Mouse (Mus musculus) gonadal fat pad, adult 2 months (tissue): ENCODE results near the gene Mtmr3. TPM values are rescaled to one million over a fixed set of nuclear protein-coding genes. Genes with fewer than 3 reads are reported as not detected.
A peak's percentile ranks its signal among the peaks of the same experiment; 100 is the strongest.

Experiments
- DNase-seq: peaks from one replicate; pipeline ENCODE4 v3.0.0-alpha.2; 2012; ENCODE audit warnings: low read depth
- polyA plus RNA-seq: library from polyadenylated mRNA; depleted of rRNA; stranded (reverse); fragments of >200 nt; gene quantifications from 2 replicates; pipeline ENCODE4 v1.2.3, GENCODE M21; 2012; rRNA removed

The Mtmr3 gene
- 33.3 and 34.1 TPM in 2 replicates for polyA plus RNA-seq

DNA sequence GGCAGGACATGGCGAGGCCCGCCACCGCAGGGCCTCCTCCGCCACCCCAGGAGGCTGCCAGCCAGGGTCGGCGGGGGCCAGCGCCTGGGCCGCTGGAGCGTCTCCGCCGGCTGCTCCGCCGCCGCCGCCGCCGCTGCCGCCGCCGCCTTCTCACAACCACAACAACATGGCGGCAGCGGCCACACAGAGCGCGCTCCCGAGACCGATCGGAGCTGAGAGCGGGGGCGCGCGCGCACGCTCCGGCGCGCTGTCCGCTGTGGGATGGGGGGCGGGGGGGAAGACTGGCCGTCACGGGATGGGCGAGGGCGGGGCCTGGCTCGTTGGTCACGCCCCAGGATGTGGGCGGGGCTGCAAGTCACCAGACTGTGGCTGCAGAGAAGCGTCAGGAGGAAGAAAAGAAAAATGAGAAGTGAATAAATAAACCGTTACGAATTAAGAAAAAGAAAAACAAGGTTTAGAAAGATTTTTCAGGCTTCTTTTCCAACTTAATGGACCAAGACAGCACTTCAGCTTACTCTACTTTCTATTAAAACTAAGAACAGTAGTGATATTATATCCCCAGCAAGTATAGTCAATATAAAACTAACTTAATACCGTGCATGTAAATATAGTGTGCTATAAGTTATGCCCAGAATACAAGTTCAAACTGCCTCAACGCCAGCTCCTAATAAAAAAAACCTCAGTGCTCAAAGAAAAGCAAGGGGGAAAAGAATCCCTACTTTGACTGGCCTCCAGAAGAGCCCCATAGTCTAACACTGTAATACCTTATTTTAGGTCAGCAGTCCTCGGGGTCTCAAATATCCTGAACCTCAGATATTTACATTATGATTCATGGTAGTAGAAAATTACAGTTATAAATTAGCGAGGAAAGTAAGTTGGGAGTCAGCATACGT is at the start of gene Mtmr3:
Gene Mtmr3, minus strand, starts transcription at position 256 of the 893 bp plus-strand sequence.
- no peak for DNase-seq

DNA sequence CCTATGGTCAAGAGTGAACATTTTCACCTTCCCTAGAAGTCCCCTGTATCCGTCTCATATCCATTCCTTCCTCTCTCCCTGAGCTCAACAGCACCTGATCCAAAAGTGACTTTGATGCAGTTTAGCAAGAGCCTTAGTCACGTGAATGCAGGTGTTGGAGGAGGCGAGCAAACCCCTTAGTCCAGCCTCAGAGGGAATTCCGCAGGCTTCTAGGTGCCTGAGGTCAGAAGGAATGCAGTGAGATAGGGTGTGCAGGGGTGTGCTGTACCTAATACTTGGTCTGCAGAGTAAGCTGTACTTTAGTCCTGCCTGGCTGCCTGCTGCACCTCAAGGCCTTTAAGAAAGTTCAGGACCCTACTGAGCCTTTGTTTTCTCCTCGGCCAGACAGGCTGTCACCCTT is 49.1 kb upstream of the Mtmr3 start:
- DNase-seq = no peak

GRCm38 (mm10) chr11:4641185-4641584 is 46.5 kb upstream of the Mtmr3 start:
- no peak for DNase-seq

DNA sequence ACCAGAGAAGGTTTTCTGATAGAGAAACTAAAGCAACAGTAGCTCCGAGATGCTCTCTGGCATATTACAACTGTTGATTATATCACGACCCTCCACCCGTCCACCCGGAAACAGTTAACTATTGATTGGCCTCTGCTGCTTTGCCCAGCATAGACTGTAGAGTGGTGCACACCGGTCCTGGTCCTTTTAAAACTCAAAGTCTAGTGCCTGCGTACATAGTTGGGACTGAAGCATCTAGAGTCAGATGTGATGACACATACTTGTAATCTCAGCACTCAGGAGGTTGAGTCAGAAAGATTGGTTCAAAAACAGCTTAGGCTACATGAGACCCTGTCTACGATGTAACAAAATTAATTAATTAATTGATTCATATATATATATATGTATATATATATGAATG is 43.6 kb upstream of the Mtmr3 start:
- no peak for DNase-seq

DNA sequence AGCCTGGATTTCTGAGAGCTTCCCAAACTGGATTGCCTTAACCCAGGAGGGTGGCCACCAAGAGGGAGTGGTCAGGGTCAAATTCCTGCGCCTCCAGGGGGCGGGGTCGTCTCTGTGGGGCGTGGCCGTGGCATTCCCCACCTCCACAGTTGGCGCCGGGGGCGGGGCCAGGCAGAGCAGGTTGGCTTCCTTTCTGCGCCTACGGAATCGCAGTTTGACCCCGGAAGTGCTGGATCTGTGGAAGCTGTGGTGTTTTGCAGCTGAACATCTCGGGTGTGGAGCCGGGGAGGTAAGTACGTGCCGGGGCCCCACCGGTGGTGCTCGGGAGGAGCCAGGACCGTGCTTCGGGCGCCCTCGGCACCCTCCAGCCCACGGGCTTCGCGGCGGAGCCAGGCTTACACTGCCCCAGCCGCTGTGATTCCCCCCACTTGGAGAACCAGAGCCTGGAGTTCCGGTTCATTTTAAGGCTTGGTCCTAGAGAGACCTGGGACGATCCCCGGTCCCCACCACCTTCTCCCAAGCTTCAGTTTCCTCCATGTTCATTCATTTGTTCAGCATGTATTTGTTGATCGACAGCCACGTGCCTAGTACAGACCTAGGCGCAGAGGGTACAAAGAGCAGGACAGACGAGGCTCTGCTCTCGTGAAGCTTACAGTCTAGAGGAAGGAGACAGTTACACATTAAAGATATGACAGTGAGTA is 43.0 kb upstream of the Mtmr3 start, which contains the start of gene Ascc2:
Gene Ascc2, plus strand, starts transcription at position 214 of the 701 bp plus-strand sequence.
- no peak for DNase-seq

GRCm38 (mm10) chr11:4636782-4637342 is 42.2 kb upstream of the Mtmr3 start:
- DNase-seq = no peak

- DNase-seq = no peak
Measured at GRCm38 (mm10) chr11:4634395-4634794, 39.7 kb upstream of the Mtmr3 start.

DNA sequence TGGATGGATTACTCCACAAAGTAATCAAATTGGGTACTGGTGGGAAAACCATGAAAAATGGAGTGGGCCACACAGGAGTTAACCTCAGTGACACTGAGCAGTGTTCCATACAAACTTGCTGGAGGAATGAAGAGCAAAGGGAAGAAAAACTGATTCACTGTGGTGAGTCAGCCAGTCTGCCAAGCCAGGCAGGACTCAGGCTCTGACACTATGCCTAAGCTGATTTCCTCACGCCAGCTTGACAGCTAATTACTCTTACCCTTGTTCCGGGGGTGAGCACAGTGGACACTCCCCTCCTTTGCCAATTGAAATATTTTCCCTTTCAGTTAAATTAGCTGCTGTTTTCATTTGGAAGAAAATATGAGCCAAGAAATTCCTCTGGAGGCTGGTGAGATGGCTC is 38.8 kb upstream of the Mtmr3 start:
- DNase-seq = no peak

GRCm38 (mm10) chr11:4629861-4630280 is 35.2 kb upstream of the Mtmr3 start:
- no peak for DNase-seq

- DNase-seq = no peak
Measured at GRCm38 (mm10) chr11:4627636-4628035, 33.0 kb upstream of the Mtmr3 start.

- DNase-seq = no peak
Measured at GRCm38 (mm10) chr11:4625931-4626330, 31.3 kb upstream of the Mtmr3 start.

GRCm38 (mm10) chr11:4622997-4623396 is 28.3 kb upstream of the Mtmr3 start:
- peak; percentile 79 for DNase-seq

- peak; percentile 99 for DNase-seq
Measured at GRCm38 (mm10) chr11:4622442-4622986, 27.9 kb upstream of the Mtmr3 start.

- peak; percentile 33 for DNase-seq
Measured at GRCm38 (mm10) chr11:4621866-4622265, 27.2 kb upstream of the Mtmr3 start.

GRCm38 (mm10) chr11:4620501-4621108 is 25.9 kb upstream of the Mtmr3 start:
- peak; percentile 73 for DNase-seq

GRCm38 (mm10) chr11:4620017-4620485 is 25.4 kb upstream of the Mtmr3 start, which contains the start of gene Gm11032:
Gene Gm11032, plus strand, starts transcription at chr11:4620067.
- DNase-seq = no peak

- no peak for DNase-seq
Measured at GRCm38 (mm10) chr11:4611904-4612303, 17.2 kb upstream of the Mtmr3 start.

DNA sequence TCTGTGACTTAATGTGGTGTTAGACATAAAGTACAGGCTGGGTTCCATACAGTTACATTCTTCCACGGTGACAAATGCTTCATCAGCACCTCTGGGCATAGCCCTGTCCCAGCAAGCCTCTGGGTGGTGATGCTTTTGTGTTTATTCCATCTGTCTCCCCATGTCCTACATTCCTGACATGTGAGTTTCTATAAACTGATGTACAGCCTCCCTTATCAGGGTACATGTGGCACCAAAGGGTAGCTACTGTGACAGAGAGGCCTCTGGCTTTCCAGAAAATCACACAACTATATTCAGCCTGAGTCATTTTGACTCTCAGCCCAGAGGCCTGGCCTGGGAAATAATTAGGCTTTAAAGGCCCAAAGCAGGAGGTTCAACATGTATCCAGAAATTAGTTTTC is 11.9 kb upstream of the Mtmr3 start:
- no peak for DNase-seq

- no peak for DNase-seq
Measured at GRCm38 (mm10) chr11:4605414-4605813, 10.8 kb upstream of the Mtmr3 start.

GRCm38 (mm10) chr11:4604441-4604840 is 9.8 kb upstream of the Mtmr3 start:
- DNase-seq = no peak

DNA sequence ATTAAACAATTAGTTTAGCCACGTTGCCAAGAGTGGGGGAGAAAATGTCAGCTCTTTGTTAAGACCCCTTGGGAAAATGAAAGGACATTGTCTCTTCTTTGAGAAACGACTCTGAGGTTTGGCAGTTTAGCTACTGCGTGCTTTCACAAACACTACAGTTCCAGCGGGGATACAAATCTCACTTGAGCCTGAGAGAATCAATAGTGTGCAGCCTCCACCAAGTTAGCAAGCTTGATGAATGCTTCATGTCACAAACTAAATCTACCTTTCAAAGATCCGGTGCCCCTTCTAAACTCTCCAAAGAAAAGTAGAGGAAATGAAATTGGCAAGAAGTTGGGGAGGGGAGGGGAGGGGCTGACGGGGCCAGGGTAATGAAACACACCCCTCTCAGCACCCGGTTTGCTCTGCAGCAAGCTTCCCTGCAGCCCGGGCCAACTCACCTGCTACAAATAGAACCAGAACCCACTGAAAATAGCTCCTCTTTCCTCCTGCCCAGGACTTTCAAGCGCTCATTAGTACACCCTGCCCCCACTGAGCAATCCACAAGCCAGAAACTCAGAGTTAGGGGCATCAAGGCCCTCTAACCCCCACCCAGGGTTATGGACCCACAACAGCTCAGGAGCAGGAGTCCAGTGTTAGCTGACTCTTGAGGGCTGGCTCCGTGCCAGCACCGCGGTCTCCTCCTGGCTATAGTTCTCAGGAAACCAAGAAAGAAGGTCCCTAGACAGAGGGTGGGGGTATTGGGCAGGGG is 8.2 kb upstream of the Mtmr3 start:
- no peak for DNase-seq
